Mouse (Mus musculus): ENCODE data around the gene Pex3. TPM values are rescaled to one million over a fixed set of nuclear protein-coding genes. Genes with fewer than 3 reads are reported as not detected.
A peak's percentile ranks its signal among the peaks of the same experiment; 100 is the strongest.
"Not testable (repeated sequence)": the region's sequence is repeated elsewhere in the genome, so short reads cannot be mapped to it uniquely, and the experiment has no call there.

Gene Pex3
- polyA plus RNA-seq, 1 experiment from 2014 or later: 23.2 TPM

GRCm38 (mm10) chr10:13501533-13501932 lies 51.4 kb downstream of the Pex3 start:
- peak overlapping the region; percentile 89 for H3K4me2 ChIP-seq (ENCODE audit: low read depth, low read length)
- not testable (repeated sequence) for ATAC-seq (replicated peaks; ENCODE audit: extremely low read depth, insufficient read depth, low FRiP score); H3K9me3 ChIP-seq (replicated peaks; ENCODE audit: control insufficient read depth, low read length); H3K27me3 ChIP-seq (ENCODE audit: control insufficient read depth, insufficient read depth, low read length)
- WGBS: 40% methylated on average over 4 of the region's 4 CpGs
- peaks cover 16% of the 10 kb centered on the region for H3K36me3 ChIP-seq (ENCODE audit: control insufficient read depth, insufficient read depth)
- peak overlapping the region; percentile 79 for H3K9ac ChIP-seq (ENCODE audit: low read length)
- peaks cover 15% of the 10 kb centered on the region for H3K4me1 ChIP-seq (ENCODE audit: control insufficient read depth, insufficient read depth, low read length)
- H3K27ac ChIP-seq (ENCODE audit: low read length): peak overlapping the region; percentile 70
- H3K4me3 ChIP-seq (ENCODE audit: low read length): peak overlapping the region; percentile 75

DNA sequence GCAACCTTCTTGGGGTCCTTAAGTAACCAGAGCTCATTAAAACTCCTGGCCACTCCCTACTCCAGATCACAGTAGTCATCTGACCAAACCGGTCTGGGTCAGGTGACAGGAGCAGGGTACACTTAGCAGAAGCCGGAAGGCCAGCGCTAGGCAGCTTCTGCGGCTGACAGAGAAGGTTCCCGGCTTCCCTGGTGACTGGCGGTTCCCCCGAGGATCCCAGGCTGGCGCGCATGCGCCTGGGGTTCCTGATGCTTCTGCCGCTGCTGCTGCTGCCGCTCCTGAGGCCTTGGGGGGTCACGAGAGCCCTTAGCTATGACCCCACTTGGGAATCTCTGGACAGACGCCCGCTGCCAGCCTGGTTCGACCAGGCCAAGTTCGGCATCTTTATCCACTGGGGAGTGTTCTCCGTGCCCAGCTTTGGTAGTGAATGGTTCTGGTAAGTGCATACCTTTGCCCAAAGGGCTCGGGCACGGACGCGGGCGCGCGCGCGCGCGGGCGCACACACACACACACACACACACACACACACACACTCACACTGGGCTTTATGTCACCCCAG lies 51.9 kb downstream of the Pex3 start:
- H3K4me3 ChIP-seq (ENCODE audit: low read length): peak overlapping the region; percentile 75
- H3K9me3 ChIP-seq (replicated peaks; ENCODE audit: control insufficient read depth, low read length): no peaks in the 10 kb centered on the region
- H3K4me2 ChIP-seq (ENCODE audit: low read depth, low read length): peak overlapping the region; percentile 89
- no peaks in the 10 kb centered on the region for H3K27me3 ChIP-seq (ENCODE audit: control insufficient read depth, insufficient read depth, low read length)
- peak; percentile 74 for ATAC-seq (replicated peaks; ENCODE audit: extremely low read depth, insufficient read depth, low FRiP score)
- peak overlapping the region; percentile 70 for H3K27ac ChIP-seq (ENCODE audit: low read length)
- peaks cover 19% of the 10 kb centered on the region for H3K4me1 ChIP-seq (ENCODE audit: control insufficient read depth, insufficient read depth, low read length)
- WGBS: under 1% methylated on average over 30 of the region's 30 CpGs
- H3K36me3 ChIP-seq (ENCODE audit: control insufficient read depth, insufficient read depth): peaks cover 16% of the 10 kb centered on the region
- H3K9ac ChIP-seq (ENCODE audit: low read length): peak overlapping the region; percentile 79

GRCm38 (mm10) chr10:13500473-13500872 lies 52.5 kb downstream of the Pex3 start:
- no peak for ATAC-seq (replicated peaks; ENCODE audit: extremely low read depth, insufficient read depth, low FRiP score)
- 49% methylated on average over 9 of the region's 9 CpGs for WGBS
- H3K27me3 ChIP-seq (ENCODE audit: control insufficient read depth, insufficient read depth, low read length): no peaks in the 10 kb centered on the region
- peaks cover 10% of the 10 kb centered on the region for H3K36me3 ChIP-seq (ENCODE audit: control insufficient read depth, insufficient read depth)
- H3K27ac ChIP-seq (ENCODE audit: low read length): peak overlapping the region; percentile 65
- H3K9me3 ChIP-seq (replicated peaks; ENCODE audit: control insufficient read depth, low read length): no peaks in the 10 kb centered on the region
- H3K4me2 ChIP-seq (ENCODE audit: low read depth, low read length): peak overlapping the region; percentile 89
- H3K4me1 ChIP-seq (ENCODE audit: control insufficient read depth, insufficient read depth, low read length): peaks cover 19% of the 10 kb centered on the region
- H3K9ac ChIP-seq (ENCODE audit: low read length): peak overlapping the region; percentile 79
- peak overlapping the region; percentile 75 for H3K4me3 ChIP-seq (ENCODE audit: low read length)

DNA sequence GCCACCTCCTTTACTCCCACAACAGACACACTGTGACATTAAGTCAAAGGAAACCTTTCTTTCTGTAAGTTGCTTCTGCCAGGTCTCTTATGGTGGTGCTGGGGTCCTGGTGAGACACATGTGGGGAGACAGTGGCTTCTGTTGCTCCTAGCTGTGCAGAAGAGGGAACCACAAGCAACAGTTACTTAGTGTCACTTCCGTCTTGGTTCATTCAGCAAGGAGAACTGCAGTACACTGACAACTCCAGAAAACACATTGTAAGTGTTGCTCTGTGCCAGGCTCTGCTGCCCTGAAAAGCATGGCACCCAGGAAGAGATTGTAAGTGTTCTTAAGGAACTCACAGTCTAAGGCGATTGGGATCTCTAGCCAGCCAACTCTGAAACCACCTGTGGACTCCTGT lies 53.6 kb downstream of the Pex3 start, which contains the start of gene Fuca2:
Fuca2 (plus strand) TSS at position 210 of the 400 bp plus-strand sequence.
- no peak within 1 kb of the TSS for H3K4me3 ChIP-seq (ENCODE audit: low read length)
- H3K27ac ChIP-seq (ENCODE audit: low read length): peak within 1 kb of the TSS; percentile 48; the same call in 1 of the 2 replicates
- ATAC-seq (replicated peaks; ENCODE audit: extremely low read depth, insufficient read depth, low FRiP score): no peak
- no peaks in the 10 kb centered on the region for H3K9me3 ChIP-seq (replicated peaks; ENCODE audit: control insufficient read depth, low read length)
- no peak within 1 kb of the TSS for H3K4me2 ChIP-seq (ENCODE audit: low read depth, low read length)
- H3K36me3 ChIP-seq (ENCODE audit: control insufficient read depth, insufficient read depth): peaks cover 5% of the 10 kb centered on the region; the same call in 1 of the 2 replicates
- WGBS: 86% methylated on average over 2 of the region's 2 CpGs
- H3K4me1 ChIP-seq (ENCODE audit: control insufficient read depth, insufficient read depth, low read length): peaks cover 19% of the 10 kb centered on the region
- H3K9ac ChIP-seq (ENCODE audit: low read length): no peak within 1 kb of the TSS
- H3K27me3 ChIP-seq (ENCODE audit: control insufficient read depth, insufficient read depth, low read length): no peaks in the 10 kb centered on the region

DNA sequence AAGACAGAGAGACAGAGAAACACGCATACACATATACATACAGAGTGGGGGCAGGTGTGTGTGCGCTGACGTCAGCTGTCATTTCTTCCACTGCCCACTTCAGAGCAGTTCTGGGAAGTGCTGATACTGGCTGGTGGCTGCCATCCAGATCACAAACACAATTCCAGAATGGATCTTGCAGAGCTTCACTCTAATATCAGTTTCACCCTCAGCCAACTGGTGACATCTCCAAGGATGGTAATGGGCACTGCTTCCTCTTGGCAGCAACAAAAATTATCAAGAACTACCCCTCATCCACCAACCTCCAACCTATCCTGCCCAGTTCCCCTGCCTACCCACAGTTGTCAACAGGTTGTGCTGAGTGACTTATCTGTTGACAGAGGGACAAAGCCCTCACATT lies 56.6 kb downstream of the Pex3 start:
- peak overlapping the region; percentile 26; the same call in 1 of the 2 replicates for H3K4me2 ChIP-seq (ENCODE audit: low read depth, low read length)
- ATAC-seq (replicated peaks; ENCODE audit: extremely low read depth, insufficient read depth, low FRiP score): peak; percentile 67
- 51% methylated on average over 3 of the region's 3 CpGs for WGBS

DNA sequence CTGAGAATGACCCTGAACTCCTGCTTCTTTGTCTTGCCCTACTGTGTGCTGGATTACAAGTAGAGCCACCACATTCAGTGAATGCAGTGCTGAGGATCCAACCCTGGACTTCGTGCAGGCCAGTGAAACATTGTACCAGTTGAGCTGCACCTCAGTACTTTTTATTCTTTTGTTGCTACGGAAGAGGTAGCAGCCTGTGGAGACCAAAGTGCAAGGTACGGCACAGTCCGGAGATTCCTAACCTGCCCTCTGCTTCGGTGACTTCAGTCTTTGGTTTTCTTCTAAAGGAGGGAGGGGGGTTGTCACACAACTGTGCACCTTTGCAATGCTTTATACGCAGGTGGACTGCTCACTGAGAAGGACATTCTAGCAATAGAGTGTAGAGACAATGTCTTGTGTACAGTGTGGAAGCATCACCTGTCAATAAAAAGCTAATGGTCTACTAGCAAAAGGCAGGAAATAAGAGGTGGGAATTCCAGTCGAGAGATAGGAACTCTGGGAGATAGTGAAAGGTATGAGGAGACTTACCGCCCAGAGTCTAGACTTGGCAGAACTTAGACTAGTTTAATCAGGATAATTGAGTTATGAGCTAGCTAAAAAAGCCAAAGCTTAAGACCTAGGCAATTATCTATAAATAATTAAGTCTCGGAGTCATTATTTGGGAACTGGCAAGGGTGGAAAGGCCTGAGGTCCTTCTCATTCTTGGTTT lies 58.8 kb downstream of the Pex3 start:
- Histone ChIP-seq H3K9me3 (replicated peaks; ENCODE audit: control insufficient read depth, low read length) (no peaks in the 10 kb centered on the region), H3K4me1 (ENCODE audit: control insufficient read depth, insufficient read depth, low read length) (peaks cover 16% of the 10 kb centered on the region), H3K9ac (ENCODE audit: low read length) (no peak overlapping the region), H3K4me3 (ENCODE audit: low read length) (no peak overlapping the region), H3K36me3 (ENCODE audit: control insufficient read depth, insufficient read depth) (no peaks in the 10 kb centered on the region), H3K27ac (ENCODE audit: low read length) (no peak overlapping the region), H3K27me3 (ENCODE audit: control insufficient read depth, insufficient read depth, low read length) (no peaks in the 10 kb centered on the region), H3K4me2 (ENCODE audit: low read depth, low read length) (no peak overlapping the region)
- no peak for ATAC-seq (replicated peaks; ENCODE audit: extremely low read depth, insufficient read depth, low FRiP score)
- 85% methylated on average over 9 of the region's 9 CpGs for WGBS

More for the DNA sequence above, 56.6 kb downstream of the Pex3 start:
- H3K4me1 ChIP-seq (ENCODE audit: control insufficient read depth, insufficient read depth, low read length): peaks cover 15% of the 10 kb centered on the region
- H3K9me3 ChIP-seq (replicated peaks; ENCODE audit: control insufficient read depth, low read length): no peaks in the 10 kb centered on the region
- no peaks in the 10 kb centered on the region for H3K27me3 ChIP-seq (ENCODE audit: control insufficient read depth, insufficient read depth, low read length)
- no peaks in the 10 kb centered on the region for H3K36me3 ChIP-seq (ENCODE audit: control insufficient read depth, insufficient read depth)
- peak overlapping the region; percentile 61 for H3K27ac ChIP-seq (ENCODE audit: low read length)
- H3K4me3 ChIP-seq (ENCODE audit: low read length): no peak overlapping the region
- no peak overlapping the region for H3K9ac ChIP-seq (ENCODE audit: low read length)

GRCm38 (mm10) chr10:13489671-13490070 lies 63.3 kb downstream of the Pex3 start:
- no peaks in the 10 kb centered on the region for H3K9me3 ChIP-seq (replicated peaks; ENCODE audit: control insufficient read depth, low read length)
- no peak overlapping the region for H3K4me3 ChIP-seq (ENCODE audit: low read length)
- H3K9ac ChIP-seq (ENCODE audit: low read length): no peak overlapping the region
- H3K4me2 ChIP-seq (ENCODE audit: low read depth, low read length): no peak overlapping the region
- 43% methylated on average over 6 of the region's 6 CpGs for WGBS
- H3K4me1 ChIP-seq (ENCODE audit: control insufficient read depth, insufficient read depth, low read length): peaks cover 6% of the 10 kb centered on the region
- H3K36me3 ChIP-seq (ENCODE audit: control insufficient read depth, insufficient read depth): no peaks in the 10 kb centered on the region
- peak overlapping the region; percentile 55; the same call in 1 of the 2 replicates for H3K27ac ChIP-seq (ENCODE audit: low read length)
- peak; percentile 70; the same call in 1 of the 2 replicates for ATAC-seq (replicated peaks; ENCODE audit: extremely low read depth, insufficient read depth, low FRiP score)
- H3K27me3 ChIP-seq (ENCODE audit: control insufficient read depth, insufficient read depth, low read length): no peaks in the 10 kb centered on the region

DNA sequence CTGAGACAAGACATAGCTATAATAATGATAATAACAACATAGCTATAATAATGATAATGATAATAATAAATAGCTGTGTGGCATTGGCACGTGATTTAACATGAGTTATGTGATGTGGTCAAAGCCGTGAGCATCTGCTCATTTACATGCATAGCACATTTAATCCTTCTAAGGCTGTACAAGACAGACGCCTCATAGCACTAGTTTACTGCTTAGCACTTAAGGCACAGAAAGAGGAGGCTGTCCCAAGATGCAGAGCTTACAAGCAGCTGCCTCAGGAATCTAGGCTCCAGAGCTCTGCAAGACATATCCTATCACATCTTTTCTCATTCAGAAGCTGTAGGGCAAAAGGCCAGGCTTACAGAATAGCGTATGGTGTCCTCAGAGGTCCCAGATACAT lies 67.0 kb downstream of the Pex3 start:
- no peak overlapping the region for H3K4me2 ChIP-seq (ENCODE audit: low read depth, low read length)
- no peak overlapping the region for H3K4me3 ChIP-seq (ENCODE audit: low read length)
- H3K27me3 ChIP-seq (ENCODE audit: control insufficient read depth, insufficient read depth, low read length): no peaks in the 10 kb centered on the region
- 80% methylated on average over 4 of the region's 4 CpGs for WGBS
- H3K9me3 ChIP-seq (replicated peaks; ENCODE audit: control insufficient read depth, low read length): no peaks in the 10 kb centered on the region; the same call in 1 of the 2 replicates
- H3K36me3 ChIP-seq (ENCODE audit: control insufficient read depth, insufficient read depth): no peaks in the 10 kb centered on the region
- H3K27ac ChIP-seq (ENCODE audit: low read length): no peak overlapping the region
- peaks cover 6% of the 10 kb centered on the region for H3K4me1 ChIP-seq (ENCODE audit: control insufficient read depth, insufficient read depth, low read length)
- no peak overlapping the region for H3K9ac ChIP-seq (ENCODE audit: low read length)
- no peak for ATAC-seq (replicated peaks; ENCODE audit: extremely low read depth, insufficient read depth, low FRiP score)

- Histone ChIP-seq H3K36me3 (ENCODE audit: control insufficient read depth, insufficient read depth) (no peaks in the 10 kb centered on the region), H3K4me3 (ENCODE audit: low read length) (no peak overlapping the region), H3K9me3 (replicated peaks; ENCODE audit: control insufficient read depth, low read length) (no peaks in the 10 kb centered on the region; the same call in 1 of the 2 replicates), H3K27me3 (ENCODE audit: control insufficient read depth, insufficient read depth, low read length) (no peaks in the 10 kb centered on the region), H3K27ac (ENCODE audit: low read length) (no peak overlapping the region), H3K9ac (ENCODE audit: low read length) (no peak overlapping the region), H3K4me1 (ENCODE audit: control insufficient read depth, insufficient read depth, low read length) (peaks cover 7% of the 10 kb centered on the region; the same call in 1 of the 2 replicates), H3K4me2 (ENCODE audit: low read depth, low read length) (no peak overlapping the region)
- 71% methylated on average over 6 of the region's 6 CpGs for WGBS
- no peak for ATAC-seq (replicated peaks; ENCODE audit: extremely low read depth, insufficient read depth, low FRiP score)
These were observed 73.6 kb downstream of the Pex3 start for GRCm38 (mm10) chr10:13479341-13479740.

Data from heart, embryonic 16.5 days (tissue).